Mouse (Mus musculus): ENCODE data around the gene Pnma1. TPM values are rescaled to one million over a fixed set of nuclear protein-coding genes. Genes with fewer than 3 reads are reported as not detected.

The Pnma1 gene
- polyA plus RNA-seq, 1 experiment = 20.5 TPM

- Histone ChIP-seq H3K4me3 (ENCODE audit: control insufficient read depth, low read depth, low read length) (no peak overlapping the region), H3K4me1 (ENCODE audit: control insufficient read depth, insufficient read depth, low read length) (peaks cover 14% of the 10 kb centered on the region), H3K36me3 (ENCODE audit: control insufficient read depth, insufficient read depth, low read length) (no peaks in the 10 kb centered on the region), H3K27ac (ENCODE audit: control insufficient read depth, insufficient read depth, low read depth, low read length) (no peak overlapping the region), H3K27me3 (ENCODE audit: control insufficient read depth, insufficient read depth, low read length) (no peaks in the 10 kb centered on the region)
- TF ChIP-seq POLR2A (IDR thresholded peaks at IDR 0.05; ENCODE audit: control insufficient read depth, low read depth, low read length) = no peak
- TF ChIP-seq CTCF (IDR thresholded peaks at IDR 0.05; ENCODE audit: control insufficient read depth, insufficient read depth, insufficient replicate concordance, low read depth, low read length) = no peak
Observed at GRCm38 (mm10) chr12:84176886-84177765, 28.8 kb upstream of the Pnma1 start.

- no peaks in the 10 kb centered on the region for H3K27me3 ChIP-seq (ENCODE audit: control insufficient read depth, insufficient read depth, low read length)
- no peaks in the 10 kb centered on the region for H3K36me3 ChIP-seq (ENCODE audit: control insufficient read depth, insufficient read depth, low read length)
- peak overlapping the region; percentile 50; the same call in 1 of the 2 replicates for H3K27ac ChIP-seq (ENCODE audit: control insufficient read depth, insufficient read depth, low read depth, low read length)
- peaks cover 14% of the 10 kb centered on the region for H3K4me1 ChIP-seq (ENCODE audit: control insufficient read depth, insufficient read depth, low read length)
- H3K4me3 ChIP-seq (ENCODE audit: control insufficient read depth, low read depth, low read length) = no peak overlapping the region
- TF ChIP-seq CTCF (IDR thresholded peaks at IDR 0.05; ENCODE audit: control insufficient read depth, insufficient read depth, insufficient replicate concordance, low read depth, low read length) = no peak
- TF ChIP-seq POLR2A (IDR thresholded peaks at IDR 0.05; ENCODE audit: control insufficient read depth, low read depth, low read length) = no peak
Observed at GRCm38 (mm10) chr12:84176126-84176769, 28.0 kb upstream of the Pnma1 start.

- H3K27me3 ChIP-seq (ENCODE audit: control insufficient read depth, insufficient read depth, low read length) = no peaks in the 10 kb centered on the region
- peak overlapping the region; percentile 50; the same call in 1 of the 2 replicates for H3K27ac ChIP-seq (ENCODE audit: control insufficient read depth, insufficient read depth, low read depth, low read length)
- TF ChIP-seq POLR2A (IDR thresholded peaks at IDR 0.05; ENCODE audit: control insufficient read depth, low read depth, low read length) = no peak
- TF ChIP-seq CTCF (IDR thresholded peaks at IDR 0.05; ENCODE audit: control insufficient read depth, insufficient read depth, insufficient replicate concordance, low read depth, low read length) = no peak
- no peaks in the 10 kb centered on the region for H3K36me3 ChIP-seq (ENCODE audit: control insufficient read depth, insufficient read depth, low read length)
- peak overlapping the region; percentile 69 for H3K4me3 ChIP-seq (ENCODE audit: control insufficient read depth, low read depth, low read length)
- H3K4me1 ChIP-seq (ENCODE audit: control insufficient read depth, insufficient read depth, low read length) = peaks cover 11% of the 10 kb centered on the region
Observed at GRCm38 (mm10) chr12:84175659-84176061, 27.4 kb upstream of the Pnma1 start.

GRCm38 (mm10) chr12:84174871-84175270 lies 26.6 kb upstream of the Pnma1 start:
- TF ChIP-seq CTCF (IDR thresholded peaks at IDR 0.05; ENCODE audit: control insufficient read depth, insufficient read depth, insufficient replicate concordance, low read depth, low read length) (no peak), POLR2A (IDR thresholded peaks at IDR 0.05; ENCODE audit: control insufficient read depth, low read depth, low read length) (no peak)
- Histone ChIP-seq H3K4me3 (ENCODE audit: control insufficient read depth, low read depth, low read length) (no peak overlapping the region), H3K27me3 (ENCODE audit: control insufficient read depth, insufficient read depth, low read length) (no peaks in the 10 kb centered on the region), H3K27ac (ENCODE audit: control insufficient read depth, insufficient read depth, low read depth, low read length) (no peak overlapping the region), H3K4me1 (ENCODE audit: control insufficient read depth, insufficient read depth, low read length) (peaks cover 11% of the 10 kb centered on the region), H3K36me3 (ENCODE audit: control insufficient read depth, insufficient read depth, low read length) (no peaks in the 10 kb centered on the region)

GRCm38 (mm10) chr12:84174190-84174811 lies 26.0 kb upstream of the Pnma1 start:
- no peaks in the 10 kb centered on the region for H3K27me3 ChIP-seq (ENCODE audit: control insufficient read depth, insufficient read depth, low read length)
- TF ChIP-seq CTCF (IDR thresholded peaks at IDR 0.05; ENCODE audit: control insufficient read depth, insufficient read depth, insufficient replicate concordance, low read depth, low read length) = no peak
- no peak for TF ChIP-seq POLR2A (IDR thresholded peaks at IDR 0.05; ENCODE audit: control insufficient read depth, low read depth, low read length)
- H3K36me3 ChIP-seq (ENCODE audit: control insufficient read depth, insufficient read depth, low read length) = no peaks in the 10 kb centered on the region
- no peak overlapping the region for H3K27ac ChIP-seq (ENCODE audit: control insufficient read depth, insufficient read depth, low read depth, low read length)
- H3K4me3 ChIP-seq (ENCODE audit: control insufficient read depth, low read depth, low read length) = no peak overlapping the region
- peaks cover 11% of the 10 kb centered on the region for H3K4me1 ChIP-seq (ENCODE audit: control insufficient read depth, insufficient read depth, low read length)

GRCm38 (mm10) chr12:84173309-84173915 lies 25.1 kb upstream of the Pnma1 start:
- Histone ChIP-seq H3K4me3 (ENCODE audit: control insufficient read depth, low read depth, low read length) (no peak overlapping the region), H3K27me3 (ENCODE audit: control insufficient read depth, insufficient read depth, low read length) (no peaks in the 10 kb centered on the region), H3K27ac (ENCODE audit: control insufficient read depth, insufficient read depth, low read depth, low read length) (no peak overlapping the region), H3K36me3 (ENCODE audit: control insufficient read depth, insufficient read depth, low read length) (no peaks in the 10 kb centered on the region), H3K4me1 (ENCODE audit: control insufficient read depth, insufficient read depth, low read length) (peaks cover 11% of the 10 kb centered on the region)
- no peak for TF ChIP-seq POLR2A (IDR thresholded peaks at IDR 0.05; ENCODE audit: control insufficient read depth, low read depth, low read length)
- TF ChIP-seq CTCF (IDR thresholded peaks at IDR 0.05; ENCODE audit: control insufficient read depth, insufficient read depth, insufficient replicate concordance, low read depth, low read length) = no peak
